Mouse (Mus musculus) cerebellum, postnatal 25 days (tissue): ENCODE measurements around the gene Srebf1.

ENCODE experiments used
- DNase-seq, 2 experiments: peaks; one replicate each; pipeline ENCODE4 v3.0.0; 2021; ENCODE audit warnings: mixed read lengths in 2 of 2

The Srebf1 gene

DNA sequence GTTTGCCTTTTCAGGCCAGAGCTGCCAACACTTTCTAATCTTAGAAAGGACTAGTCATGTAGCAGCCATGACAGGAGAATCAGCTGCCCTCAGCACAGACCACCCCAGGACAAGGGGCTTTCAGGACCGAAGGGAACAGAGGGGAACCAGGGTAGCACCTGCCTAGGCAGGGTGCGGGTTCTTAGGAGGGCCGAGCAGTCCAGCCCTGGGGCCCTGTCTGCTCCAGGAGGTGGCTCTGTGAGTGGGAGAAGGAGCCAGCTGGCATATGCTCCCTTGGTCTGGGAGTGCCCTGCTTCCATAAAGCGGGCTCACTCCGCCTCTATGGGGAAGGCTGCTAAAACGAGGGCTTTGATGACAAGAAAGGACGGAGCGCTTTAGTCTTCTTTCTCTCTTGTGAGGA lies 10.9 kb upstream of the Srebf1 start:
- DNase-seq = peak; percentile 80 to 84

DNA sequence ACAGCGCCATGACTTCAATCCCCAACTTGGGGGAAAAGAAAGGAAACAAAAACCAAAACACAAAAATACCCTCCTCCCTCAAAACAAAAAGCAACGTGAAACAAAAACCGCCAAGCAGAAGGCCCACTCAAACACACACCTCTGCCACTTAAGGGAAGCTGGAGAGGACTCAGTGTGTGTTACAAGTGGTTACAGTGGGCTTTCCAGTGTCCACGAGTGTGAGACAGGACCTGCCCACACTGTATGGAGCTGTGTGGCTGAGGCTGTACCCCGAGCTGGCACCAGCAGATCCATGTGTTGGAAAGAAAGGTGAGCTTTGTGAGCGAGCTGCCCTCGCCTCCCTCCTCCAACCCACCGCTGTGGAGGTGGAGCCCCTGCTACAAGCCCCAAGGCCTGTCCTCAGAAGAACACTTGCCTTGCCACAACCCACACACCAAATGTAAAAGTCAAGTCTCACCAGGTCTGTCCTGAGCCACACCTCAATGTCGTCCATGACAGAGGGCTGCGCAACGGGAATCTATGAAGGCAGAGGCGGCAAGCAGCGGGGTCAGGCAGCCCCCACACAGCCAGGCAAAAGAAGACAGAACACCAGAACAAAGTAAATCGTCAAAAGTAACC lies 10.2 kb upstream of the Srebf1 start:
- DNase-seq = no peak

DNA sequence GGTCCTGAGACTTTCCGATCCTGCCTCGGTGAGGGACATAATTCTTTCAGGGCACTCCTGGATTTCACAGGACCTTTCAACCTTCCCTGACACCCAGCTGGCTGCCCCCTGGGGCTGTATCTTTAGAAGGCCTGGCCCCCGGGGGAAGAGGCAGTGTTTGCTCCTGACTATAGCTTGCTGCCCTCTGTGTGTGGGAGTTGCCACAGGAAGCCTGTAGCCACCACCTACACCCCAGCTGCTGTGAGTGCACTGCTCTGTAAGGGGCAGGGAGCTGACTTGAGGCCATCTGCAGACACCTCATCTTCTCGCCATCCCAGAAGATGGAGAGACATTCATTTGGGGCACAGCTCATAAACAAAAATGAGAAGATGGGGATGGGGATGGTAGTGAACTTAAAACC lies 9.6 kb upstream of the Srebf1 start:
- DNase-seq = no peak

DNA sequence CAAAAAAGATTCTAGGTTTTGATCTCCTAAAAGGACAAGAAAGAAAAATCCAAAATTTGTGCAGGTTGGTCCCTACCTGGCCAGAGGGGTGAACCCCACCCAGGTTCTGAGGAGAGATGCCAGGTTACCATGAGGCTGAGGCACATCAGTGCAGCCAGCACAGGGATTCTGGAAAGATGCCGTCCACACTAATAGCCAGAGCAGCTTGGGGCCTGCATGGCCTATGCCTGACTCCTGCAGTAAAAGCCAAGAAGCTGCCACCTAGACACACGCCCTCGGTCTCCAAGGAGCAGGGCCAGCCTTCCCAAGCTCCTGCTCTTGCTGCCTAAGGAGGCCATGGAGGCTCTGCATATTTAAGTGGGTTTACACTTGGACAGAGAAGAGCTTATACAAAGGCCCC lies 8.9 kb upstream of the Srebf1 start:
- peak; percentile 49 to 63 for DNase-seq

DNA sequence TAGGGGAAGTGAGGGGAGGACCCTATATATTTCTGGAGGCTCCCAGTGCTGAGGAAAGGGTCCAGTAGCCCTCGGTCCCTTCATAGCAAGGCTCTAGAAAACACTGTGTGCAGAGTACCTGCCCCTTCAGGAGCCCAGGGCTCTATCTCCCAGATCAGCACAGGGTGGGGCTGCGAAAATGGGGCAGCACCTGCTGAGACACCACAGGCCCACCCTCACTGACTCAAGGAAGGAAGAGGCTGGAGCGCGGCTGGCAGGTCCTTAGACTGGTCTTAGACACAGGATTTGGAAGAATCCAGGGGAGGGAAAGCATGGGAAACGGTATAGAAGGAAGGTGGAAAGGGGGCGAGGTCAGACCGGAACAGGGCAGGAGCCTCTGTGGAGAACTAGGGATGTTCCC lies 8.1 kb upstream of the Srebf1 start:
- DNase-seq = no peak

DNA sequence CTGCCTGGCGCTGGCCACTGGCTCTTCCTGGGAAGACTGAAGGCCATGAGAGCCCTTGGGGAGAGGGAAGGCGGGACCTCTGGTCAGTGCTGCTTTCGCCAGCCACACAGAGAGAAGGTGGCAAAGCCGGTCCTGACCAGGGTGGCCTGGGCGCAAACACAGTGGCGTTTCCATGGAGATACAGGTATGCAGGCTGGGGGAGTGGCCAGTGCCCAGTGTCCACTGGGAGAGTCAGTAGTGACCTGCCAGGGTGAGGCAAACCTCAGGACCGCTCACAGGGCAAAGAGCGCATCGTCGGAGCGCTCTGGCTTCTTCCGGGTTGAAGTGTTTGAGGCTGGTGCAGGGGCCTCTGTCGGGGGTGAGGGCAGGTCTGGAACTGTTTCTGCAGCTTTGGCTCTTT lies 7.4 kb upstream of the Srebf1 start:
- no peak for DNase-seq

DNA sequence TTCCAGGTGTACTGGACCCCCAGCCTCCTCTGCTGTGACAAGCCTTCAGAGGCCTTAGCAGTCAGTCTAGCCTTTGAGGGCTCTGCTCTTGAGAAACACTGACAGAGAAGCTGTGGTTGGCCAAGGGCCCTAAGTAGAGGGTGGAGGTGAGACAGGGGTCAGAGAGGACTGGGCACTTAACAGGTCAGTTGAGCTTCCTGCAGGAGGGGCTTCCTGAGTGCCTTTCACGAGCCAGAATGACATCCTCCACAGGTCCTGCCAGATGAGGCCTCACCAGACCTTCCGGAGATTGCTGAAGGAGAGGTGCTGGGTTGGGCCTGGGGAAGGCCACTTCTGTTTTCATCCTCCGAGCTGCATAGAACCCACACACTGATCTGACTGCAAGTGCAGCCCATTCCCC lies 6.1 kb upstream of the Srebf1 start:
- no peak for DNase-seq

DNA sequence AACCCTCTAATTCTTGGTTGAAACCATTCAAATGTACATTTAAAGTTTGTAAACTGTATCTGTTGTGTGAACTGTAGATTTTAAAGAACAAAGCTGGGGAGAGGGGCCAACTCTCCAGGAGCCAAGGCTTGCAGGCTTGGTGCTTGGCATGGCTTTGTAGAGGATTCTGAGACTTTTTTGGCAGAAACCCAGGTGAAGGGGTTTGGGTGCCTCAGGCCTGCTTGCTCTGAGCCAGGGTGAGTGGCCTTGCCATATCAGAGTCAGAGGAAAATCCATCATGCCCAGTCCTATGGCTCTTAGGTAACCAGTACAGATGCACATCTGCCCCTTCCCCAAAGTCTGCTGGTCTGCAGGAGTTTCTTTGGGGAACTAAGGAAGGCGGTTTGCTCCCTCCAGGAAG lies 3.5 kb upstream of the Srebf1 start:
- no peak for DNase-seq

DNA sequence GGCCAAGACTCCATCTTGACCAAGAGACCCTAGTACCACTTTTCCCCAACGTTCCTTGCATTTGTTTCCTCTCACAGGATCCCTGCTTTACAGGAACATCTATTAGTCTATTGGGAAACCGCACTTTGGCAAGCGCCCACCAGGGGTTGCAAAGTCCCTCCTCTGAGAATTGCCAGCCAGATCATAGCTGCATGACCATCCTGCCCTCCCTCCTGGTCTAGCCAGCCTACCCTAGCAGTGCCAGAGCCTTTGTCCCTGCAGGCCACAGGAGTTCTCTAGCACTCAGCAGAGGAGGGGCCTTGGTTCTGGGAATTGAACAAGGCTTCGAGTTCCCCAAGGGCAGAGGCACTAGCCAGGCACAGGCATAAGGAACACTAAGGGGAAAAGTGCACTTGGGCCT lies 2.3 kb upstream of the Srebf1 start:
- DNase-seq = no peak

DNA sequence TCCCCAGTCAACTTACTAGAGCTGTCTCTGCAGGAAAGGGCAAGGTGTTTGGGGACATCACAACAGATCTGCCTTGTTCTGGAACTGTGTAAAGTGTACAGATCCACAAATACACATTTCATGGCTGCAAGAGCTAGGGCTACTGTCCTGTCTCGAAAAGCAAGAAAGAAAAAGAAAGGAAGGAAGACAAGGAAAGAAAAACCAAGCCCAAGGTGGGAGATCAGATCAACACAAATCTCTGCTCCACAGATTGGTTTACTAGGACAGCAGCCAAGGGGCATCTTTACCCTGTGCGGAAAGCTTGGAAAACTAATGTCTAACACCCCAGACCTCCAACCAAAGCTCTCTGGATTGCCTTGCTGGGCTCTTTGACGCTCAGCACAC lies 304 bp downstream of the Srebf1 start:
- DNase-seq = no peak

DNA sequence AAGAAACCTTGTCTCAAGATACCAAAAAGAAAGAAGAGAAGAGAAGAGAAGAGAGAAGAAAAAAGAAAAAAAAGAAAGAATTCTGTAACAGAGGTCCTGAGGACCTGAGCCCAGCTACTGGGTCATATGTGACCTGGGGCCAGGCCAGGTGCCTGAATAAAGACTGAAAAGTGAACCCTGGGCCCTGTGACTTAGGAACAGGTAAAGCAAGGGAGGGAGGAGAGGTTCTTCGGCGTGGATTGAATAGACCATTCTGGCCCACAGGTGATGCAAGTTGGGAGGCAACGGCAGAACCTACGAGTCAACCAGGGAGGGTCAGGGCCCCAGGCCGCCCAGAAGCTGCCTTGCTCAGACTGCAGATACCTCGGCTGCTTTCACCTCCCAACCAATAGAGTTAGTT lies 956 bp downstream of the Srebf1 start:
- DNase-seq = no peak

DNA sequence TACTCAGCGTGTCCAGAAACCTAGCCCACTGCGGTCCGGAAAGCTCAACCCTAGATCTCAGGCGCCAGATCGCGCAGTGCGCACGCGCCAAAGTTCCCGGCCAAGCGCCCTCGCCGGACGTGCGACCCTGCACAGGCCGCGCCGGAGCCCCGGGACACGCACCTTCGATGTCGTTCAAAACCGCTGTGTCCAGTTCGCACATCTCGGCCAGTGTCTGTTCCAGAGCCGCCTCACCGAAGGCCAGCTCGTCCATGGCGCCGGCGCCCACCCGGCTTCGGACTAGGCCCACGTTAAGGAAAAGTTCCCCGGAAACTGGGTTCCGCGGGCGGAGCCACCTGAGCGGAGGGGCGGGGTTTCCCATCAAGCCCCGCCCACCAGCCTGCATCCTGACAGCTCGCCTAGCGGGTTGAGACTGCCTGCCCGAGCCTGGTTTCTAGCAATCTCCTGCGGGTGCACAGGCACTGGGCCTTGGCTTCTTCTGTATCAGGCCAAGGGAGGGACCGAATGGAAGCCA lies 2.0 kb downstream of the Srebf1 start:
- DNase-seq = peak; percentile 79 to 88

DNA sequence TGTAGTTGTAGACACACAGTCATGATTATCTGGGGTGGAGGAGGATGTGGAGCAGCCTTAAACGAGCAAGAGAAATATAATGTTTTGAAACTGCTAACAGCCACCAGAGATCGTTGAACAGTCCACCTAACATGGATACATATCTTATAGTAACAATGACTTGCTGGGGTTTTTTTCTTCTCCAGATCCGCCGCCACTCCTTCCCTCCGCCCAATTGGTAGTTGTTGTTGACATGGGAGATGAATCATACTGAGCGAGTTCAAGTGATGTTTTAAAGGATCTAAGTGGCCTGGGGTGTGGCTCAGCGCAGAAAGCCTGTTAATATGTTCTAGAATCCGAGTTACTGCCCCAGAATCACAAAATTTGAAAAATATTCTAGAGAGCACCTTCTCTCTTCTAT lies 2.8 kb downstream of the Srebf1 start:
- DNase-seq = no peak

DNA sequence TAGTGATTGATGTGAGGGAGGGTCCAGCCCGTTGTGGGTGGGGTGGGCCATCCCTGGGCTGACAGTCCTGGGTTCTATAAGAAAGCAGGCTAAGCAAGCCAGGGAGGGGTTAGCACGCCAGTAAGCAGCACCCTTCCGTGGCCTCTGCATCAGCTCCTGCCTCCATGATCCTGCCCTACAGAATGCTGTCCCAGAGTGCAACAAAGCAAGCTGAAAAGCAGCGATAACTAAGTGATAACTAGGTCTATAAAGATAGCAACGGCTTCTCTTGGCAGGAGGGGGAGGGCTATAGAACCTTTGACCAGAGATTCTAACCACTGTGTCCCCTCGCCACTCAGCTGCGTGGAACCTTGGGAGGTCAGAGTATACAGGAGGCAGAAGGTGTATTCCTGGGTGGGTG lies 4.9 kb downstream of the Srebf1 start:
- DNase-seq = no peak

DNA sequence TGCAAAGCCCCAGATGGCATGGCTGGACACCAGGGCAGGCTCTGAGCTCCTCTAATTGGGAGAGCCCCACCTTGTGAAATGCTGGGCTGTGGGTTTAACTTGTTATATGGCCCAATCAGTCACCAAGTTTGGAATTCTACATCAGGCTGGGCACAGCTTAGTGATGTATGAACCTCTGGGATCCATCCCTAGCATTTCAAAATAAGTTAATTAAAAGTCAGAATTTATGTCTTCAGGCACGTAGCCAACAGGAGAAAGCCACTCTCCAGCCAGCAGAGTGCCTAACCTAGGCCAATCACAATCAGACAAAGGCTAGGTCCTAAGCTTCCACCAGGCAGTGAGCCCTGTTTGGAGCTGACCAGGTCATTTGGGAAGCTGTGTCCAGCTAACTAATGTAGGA lies 5.7 kb downstream of the Srebf1 start:
- DNase-seq = no peak

DNA sequence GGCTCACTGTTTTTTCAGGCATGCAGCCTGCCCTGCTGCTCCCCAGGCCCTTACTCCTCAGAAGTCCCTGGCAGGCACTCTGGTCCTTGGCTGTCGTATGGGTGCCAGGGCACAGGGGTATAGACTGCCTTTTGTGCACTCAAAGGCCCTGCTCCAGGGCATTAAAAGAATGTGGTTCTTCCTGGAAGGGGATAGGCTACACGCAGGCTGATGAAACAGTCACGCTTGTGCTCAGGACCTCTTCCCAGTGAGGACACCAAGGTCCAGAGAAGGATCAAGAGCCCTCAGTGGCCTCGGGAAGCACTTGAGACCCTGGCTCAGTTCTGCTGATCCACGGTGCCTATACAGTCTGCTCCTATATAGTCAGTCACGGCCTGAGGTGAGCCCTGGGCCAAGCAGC lies 9.1 kb downstream of the Srebf1 start:
- no peak for DNase-seq

DNA sequence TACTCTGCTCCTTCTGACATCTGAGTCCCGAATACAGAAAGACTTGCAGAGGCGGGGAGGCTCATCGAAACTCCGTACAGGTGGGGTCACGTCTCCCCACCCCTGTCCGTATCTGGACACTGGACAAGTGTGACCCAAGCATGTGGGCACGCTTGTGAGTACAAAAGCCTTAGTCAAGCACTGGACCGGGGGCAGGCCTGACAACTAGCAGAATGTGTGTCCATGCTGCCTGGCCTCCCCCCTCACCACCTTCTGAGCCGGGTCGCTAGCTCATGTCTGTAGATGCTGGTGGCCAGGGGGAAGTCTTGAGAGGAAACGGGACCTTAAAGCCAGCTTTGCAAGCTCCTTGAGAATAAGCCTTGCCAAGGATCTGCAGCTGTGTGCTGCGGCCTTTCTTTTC lies 10.6 kb downstream of the Srebf1 start:
- no peak for DNase-seq

DNA sequence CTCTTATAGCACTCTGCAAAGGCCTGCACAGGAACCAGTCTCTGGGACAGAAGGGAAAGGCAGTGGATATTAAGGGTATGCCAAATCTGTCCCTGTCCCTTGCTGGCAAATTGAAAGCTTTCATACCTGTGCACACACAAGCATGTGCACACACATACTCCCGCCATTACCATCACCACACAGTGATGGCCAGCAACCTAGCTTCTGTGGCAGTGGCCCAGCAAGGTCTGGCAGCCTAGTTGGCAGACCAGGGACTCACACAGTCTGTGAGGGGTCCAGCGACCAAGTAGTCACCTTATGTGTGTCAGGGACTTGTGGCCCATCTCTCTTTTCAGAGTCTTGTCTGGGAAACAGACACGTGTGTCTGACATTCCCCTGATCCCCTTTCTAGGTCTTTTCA lies 11.2 kb downstream of the Srebf1 start:
- no peak for DNase-seq

DNA sequence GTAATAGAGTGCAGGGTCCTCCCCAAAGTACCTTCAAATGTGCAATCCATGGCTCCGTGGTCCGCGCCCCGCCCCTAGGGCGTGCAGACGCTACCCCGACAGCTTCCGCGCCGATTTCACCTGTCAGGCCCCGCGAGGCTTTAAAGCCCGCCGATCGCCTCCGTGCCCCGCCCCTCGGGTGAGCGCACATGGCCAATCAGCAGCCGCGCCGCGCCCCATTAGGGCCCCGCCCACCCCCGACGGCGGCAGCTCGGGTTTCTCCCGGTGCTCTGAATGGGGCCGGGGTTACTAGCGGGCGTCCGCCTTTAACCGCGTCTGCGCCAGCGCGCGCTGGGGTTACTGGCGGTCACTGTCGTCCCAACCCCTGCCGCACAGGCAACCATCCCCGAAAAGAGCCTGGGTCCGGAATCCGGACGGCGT lies 12.1 kb downstream of the Srebf1 start:
- DNase-seq = peak; percentile 77 to 87

DNA sequence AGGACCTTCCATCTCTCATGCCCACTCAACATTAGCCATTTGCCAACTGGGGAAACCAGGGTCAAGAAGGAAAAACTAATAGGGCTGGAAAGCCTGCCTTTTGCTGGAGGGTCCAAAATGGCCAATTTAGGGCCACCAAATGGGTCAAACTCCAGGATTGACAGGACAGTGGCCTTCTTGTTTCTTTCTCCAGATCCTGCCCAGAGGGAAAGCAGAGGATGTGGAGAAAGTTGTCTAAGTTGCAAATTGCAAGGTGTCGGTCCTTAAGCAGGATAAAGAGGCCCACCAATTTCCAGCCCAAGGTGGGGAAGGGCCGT lies 12.5 kb downstream of the Srebf1 start:
- DNase-seq = no peak

DNA sequence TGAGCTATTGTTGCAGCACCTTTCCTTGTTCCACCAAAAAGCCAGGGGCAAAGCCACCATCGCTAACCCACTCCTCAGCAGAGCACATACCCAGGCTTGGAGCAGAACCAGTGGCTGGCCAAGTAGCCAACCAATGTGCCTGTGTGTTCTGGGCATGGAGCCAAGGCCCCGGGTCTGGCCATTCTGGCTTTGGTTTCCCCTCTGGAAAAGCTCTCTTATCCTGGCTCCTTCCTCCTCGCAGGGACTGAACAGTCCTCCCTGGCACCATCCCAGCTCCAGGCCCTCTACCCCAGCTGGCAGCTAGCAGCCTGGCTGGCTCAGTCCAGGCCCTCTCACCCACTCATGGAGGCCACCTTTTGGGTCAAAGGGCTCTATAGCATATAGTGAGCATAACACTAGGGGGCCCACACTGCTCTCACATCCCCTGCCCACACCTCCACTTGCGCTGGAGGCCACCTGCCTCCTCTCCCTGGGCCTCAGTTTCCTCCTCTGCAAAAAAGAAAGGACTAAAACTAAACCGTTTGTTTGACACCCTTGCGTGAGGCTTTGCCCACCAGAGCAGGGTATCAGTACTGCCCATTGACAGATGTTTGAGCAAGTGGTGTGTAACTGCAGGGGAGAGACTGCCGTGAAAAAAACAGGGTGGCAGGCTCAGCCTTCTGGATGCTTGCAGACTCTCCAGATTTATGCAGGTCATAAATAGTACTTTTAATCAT lies 13.0 kb downstream of the Srebf1 start:
- peak; percentile 87 to 92 for DNase-seq

DNA sequence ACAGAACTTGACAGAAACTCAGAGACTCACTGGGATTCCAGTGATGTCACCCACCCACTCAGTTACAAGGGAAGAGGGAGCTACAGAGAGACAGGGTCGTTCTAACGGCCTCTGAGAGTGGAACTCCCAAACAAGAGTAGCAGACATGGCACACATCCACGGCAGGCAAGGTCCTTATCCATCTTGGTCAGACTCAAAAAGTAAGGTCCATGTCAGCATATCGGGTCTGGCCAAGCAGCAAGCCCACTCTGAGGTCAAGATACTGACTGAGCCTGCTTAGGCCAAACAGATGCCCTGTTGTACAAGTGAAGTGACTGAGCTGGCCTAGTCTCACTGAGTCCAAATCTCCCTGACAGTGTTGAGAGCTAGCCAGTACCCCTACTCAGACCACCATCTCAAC lies 13.7 kb downstream of the Srebf1 start:
- no peak for DNase-seq

DNA sequence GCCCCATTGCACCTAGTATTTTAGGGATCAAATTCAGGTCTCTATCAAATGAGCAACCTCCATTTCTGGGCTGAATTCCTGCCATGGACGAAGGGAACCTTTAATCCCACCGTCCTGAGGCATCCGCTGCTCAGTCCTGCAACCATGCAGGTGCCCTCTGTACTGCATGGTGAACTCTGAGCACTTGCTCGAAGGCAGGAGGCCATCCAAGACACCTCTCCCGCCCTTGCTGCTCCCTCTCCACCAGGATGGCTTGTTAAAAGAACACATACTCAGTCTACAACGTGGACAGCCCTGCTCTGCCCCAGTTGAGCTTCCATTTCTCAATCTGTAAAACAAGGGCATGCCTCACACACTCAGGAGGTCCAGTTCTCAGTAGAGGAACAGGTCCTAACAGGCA lies 14.2 kb downstream of the Srebf1 start:
- no peak for DNase-seq

DNA sequence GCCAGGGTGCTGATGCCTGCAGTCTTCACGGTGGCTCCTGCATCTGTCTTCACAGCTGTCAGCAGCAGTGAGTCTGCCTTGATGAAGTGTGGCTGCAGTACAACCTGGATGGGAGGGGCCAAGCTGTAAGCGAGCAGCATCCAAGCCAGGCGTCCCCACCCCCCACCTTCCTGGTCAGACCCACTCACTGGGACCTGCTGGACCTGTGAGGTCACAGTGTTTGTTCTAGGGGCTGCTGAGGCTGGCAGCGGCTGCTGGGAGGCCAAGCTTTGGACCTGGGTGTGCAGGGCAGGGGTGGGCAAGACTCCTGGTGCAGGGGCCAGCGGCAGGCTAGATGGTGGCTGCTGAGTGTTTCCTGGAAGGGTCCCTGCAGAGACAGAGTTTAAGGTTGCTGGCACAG lies 16.2 kb downstream of the Srebf1 start:
- no peak for DNase-seq

DNA sequence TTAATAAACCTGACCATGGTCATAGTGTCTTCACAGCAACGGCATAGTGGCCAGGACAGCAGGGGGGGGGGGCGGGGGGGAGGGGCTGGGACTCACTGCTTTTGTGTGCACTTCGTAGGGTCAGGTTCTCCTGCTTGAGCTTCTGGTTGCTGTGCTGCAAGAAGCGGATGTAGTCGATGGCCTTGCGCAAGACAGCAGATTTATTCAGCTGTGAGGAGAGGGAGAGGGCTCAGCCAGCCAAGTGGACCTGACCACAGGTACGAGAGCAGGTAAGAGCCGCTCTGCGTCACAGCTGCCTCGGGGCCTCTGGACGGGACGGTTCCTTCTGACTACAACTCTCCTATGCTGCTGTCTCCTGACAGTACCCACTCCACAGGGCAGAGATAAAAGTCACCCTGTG lies 17.4 kb downstream of the Srebf1 start:
- DNase-seq = no peak
